Mouse (Mus musculus): ENCODE measurements around the gene Gtpbp4. TPM values are rescaled to one million over a fixed set of nuclear protein-coding genes. Genes with fewer than 3 reads are reported as not detected.
"Not testable (repeated sequence)": the region's sequence is repeated elsewhere in the genome, so short reads cannot be mapped to it uniquely, and the experiment has no call there.

Gtpbp4 gene
- polyA plus RNA-seq, 1 experiment from 2014 or later = 50.0 TPM

GRCm38 (mm10) chr13:8937611-8938140 is 58.2 kb downstream of the Gtpbp4 start:
- not testable (repeated sequence) for H3K9ac ChIP-seq (ENCODE audit: low read length); H3K4me1 ChIP-seq (replicated peaks; ENCODE audit: control insufficient read depth, insufficient read depth); H3K4me3 ChIP-seq (ENCODE audit: low read depth, low read length); H3K27ac ChIP-seq (replicated peaks); H3K27me3 ChIP-seq (ENCODE audit: control insufficient read depth, insufficient read depth, low read length); H3K9me3 ChIP-seq (ENCODE audit: control insufficient read depth, low read length); DNase-seq (ENCODE audit: low spot score); H3K4me2 ChIP-seq (replicated peaks; ENCODE audit: low read depth); ATAC-seq (ENCODE audit: low FRiP score, low TSS enrichment); H3K36me3 ChIP-seq (ENCODE audit: control insufficient read depth, insufficient read depth, low read length)
- WGBS = 70% methylated on average over 6 of the region's 6 CpGs

- Histone ChIP-seq H3K27me3 (ENCODE audit: control insufficient read depth, insufficient read depth, low read length) (no peaks in the 10 kb centered on the region), H3K36me3 (ENCODE audit: control insufficient read depth, insufficient read depth, low read length) (no peaks in the 10 kb centered on the region), H3K4me2 (replicated peaks; ENCODE audit: low read depth) (no peak overlapping the region), H3K9me3 (ENCODE audit: control insufficient read depth, low read length) (no peaks in the 10 kb centered on the region), H3K4me3 (ENCODE audit: low read depth, low read length) (no peak overlapping the region), H3K27ac (replicated peaks) (no peak overlapping the region), H3K9ac (ENCODE audit: low read length) (no peak overlapping the region), H3K4me1 (replicated peaks; ENCODE audit: control insufficient read depth, insufficient read depth) (no peaks in the 10 kb centered on the region)
- ATAC-seq (ENCODE audit: low FRiP score, low TSS enrichment) (no peak), DNase-seq (ENCODE audit: low spot score) (no peak)
- 44% methylated on average over 2 of the region's 2 CpGs for WGBS
- TF ChIP-seq CTCF (IDR thresholded peaks at IDR 0.05; ENCODE audit: low read depth) (no peak), EP300 (optimal IDR thresholded peaks at IDR 0.05) (no peak)
Measured at GRCm38 (mm10) chr13:8933499-8933898, 62.4 kb downstream of the Gtpbp4 start.

Small RNAs within 50 kb of the gene (microRNA-seq; reads per million reads assigned to microRNA genes)
- gene Gm22750 = not detected

Other genes with a start within 250 kb of the Gtpbp4 start
- gene Wdr37, start 124.2 kb downstream of the Gtpbp4 start, polyA plus RNA-seq (2015; fragmentation: Nextera tagmentation; extraction: Ambion mirVana) = 7.4 and 7.6 TPM in 2 replicates
- gene Idi1, start 110.6 kb downstream of the Gtpbp4 start, polyA plus RNA-seq (2015; fragmentation: Nextera tagmentation; extraction: Ambion mirVana) = 76.7 and 77.2 TPM in 2 replicates
- not detected in 2 replicates for gene Gm9745, start 47.9 kb downstream of the Gtpbp4 start, polyA plus RNA-seq (2015; fragmentation: Nextera tagmentation; extraction: Ambion mirVana)
- not detected in 2 replicates for gene Idi2, start 43.2 kb downstream of the Gtpbp4 start, polyA plus RNA-seq (2015; fragmentation: Nextera tagmentation; extraction: Ambion mirVana)
- gene Larp4b, start 97.8 kb upstream of the Gtpbp4 start, polyA plus RNA-seq (2015; fragmentation: Nextera tagmentation; extraction: Ambion mirVana) = 28.4 and 29.0 TPM in 2 replicates

Measured in stomach, postnatal 0 days (tissue).